Mouse (Mus musculus) embryonic facial prominence, embryonic 11.5 days (tissue): Measurements from ENCODE around the gene Oaz2. TPM values are rescaled to one million over a fixed set of nuclear protein-coding genes. Genes with fewer than 3 reads are reported as not detected.
"Not testable (repeated sequence)": the region's sequence is repeated elsewhere in the genome, so short reads cannot be mapped to it uniquely, and the experiment has no call there.

Source experiments
- ATAC-seq: fragments of 200-750 bp; cut with Nextera tagmentation; replicated peaks from 2 replicates; pipeline ENCODE4 v1.8.0; 2017; ENCODE audit warnings: low read depth; ENCODE audit not compliant: insufficient number of reproducible peaks, low FRiP score, low TSS enrichment
- DNase-seq: peaks from one replicate; pipeline ENCODE4 v3.0.0-alpha.2; 2015; ENCODE audit warnings: low spot score
- H3K27ac ChIP-seq: fragments of 300-500 bp; sonication (generic); replicated peaks from 2 replicates; pipeline ENCODE4 v1.5.1; 2014; ENCODE audit warnings: mild to moderate bottlenecking, low read depth, low read length, control low read depth
- H3K27me3 ChIP-seq: fragments of 300-500 bp; sonication (generic); 2 replicates; pipeline ENCODE4 v1.6.1; 2014; ENCODE audit warnings: mild to moderate bottlenecking, low read length, moderate library complexity, mixed read lengths; ENCODE audit not compliant: control insufficient read depth, insufficient read depth
- H3K36me3 ChIP-seq: fragments of 300-500 bp; sonication (generic); replicated peaks from 2 replicates; pipeline ENCODE4 v1.6.1; 2014; ENCODE audit warnings: low read depth, mild to moderate bottlenecking, low read length, moderate library complexity, mixed read lengths; ENCODE audit not compliant: control insufficient read depth, insufficient read depth
- H3K4me1 ChIP-seq: fragments of 300-500 bp; sonication (generic); 2 replicates; pipeline ENCODE4 v1.6.1; 2014; ENCODE audit warnings: low read length, mixed read lengths; ENCODE audit not compliant: control insufficient read depth, insufficient read depth
- H3K4me2 ChIP-seq: fragments of 300-500 bp; sonication (generic); 2 replicates; pipeline ENCODE4 v1.6.1; 2014; ENCODE audit warnings: low read depth, mild to moderate bottlenecking, control low read depth, low read length, moderate library complexity
- H3K4me3 ChIP-seq: fragments of 300-500 bp; sonication (generic); 2 replicates; pipeline ENCODE4 v1.5.1; 2014; ENCODE audit warnings: low read depth, low read length, control low read depth
- H3K9ac ChIP-seq: fragments of 300-500 bp; sonication (generic); replicated peaks from 2 replicates; pipeline ENCODE4 v1.6.1; 2014; ENCODE audit warnings: mild to moderate bottlenecking, control low read depth, low read length
- H3K9me3 ChIP-seq: fragments of 300-500 bp; sonication (generic); replicated peaks from 2 replicates; pipeline ENCODE4 v1.6.1; 2016; ENCODE audit warnings: mild to moderate bottlenecking, low read length, inconsistent platforms, mixed read lengths; ENCODE audit not compliant: control insufficient read depth
- WGBS: fragments of 180-500 bp; shearing (Covaris S2); extraction: QIAGEN DNeasy Blood & Tissue Kit; methylation state at CpG from one replicate; pipeline ENCODE4 v1.1.7; 2014; 5-methylcytosine and 5-hydroxymethylcytosine counted together
- polyA plus RNA-seq: library from polyadenylated mRNA; unstranded; fragments of >200 nt; fragmentation: Nextera tagmentation; extraction: Ambion mirVana; gene quantifications from 2 replicates; pipeline ENCODE4 v1.2.1, GENCODE M21; 2014

Gene Oaz2
- polyA plus RNA-seq, 1 experiment from 2014 or later, result 213 TPM

DNA sequence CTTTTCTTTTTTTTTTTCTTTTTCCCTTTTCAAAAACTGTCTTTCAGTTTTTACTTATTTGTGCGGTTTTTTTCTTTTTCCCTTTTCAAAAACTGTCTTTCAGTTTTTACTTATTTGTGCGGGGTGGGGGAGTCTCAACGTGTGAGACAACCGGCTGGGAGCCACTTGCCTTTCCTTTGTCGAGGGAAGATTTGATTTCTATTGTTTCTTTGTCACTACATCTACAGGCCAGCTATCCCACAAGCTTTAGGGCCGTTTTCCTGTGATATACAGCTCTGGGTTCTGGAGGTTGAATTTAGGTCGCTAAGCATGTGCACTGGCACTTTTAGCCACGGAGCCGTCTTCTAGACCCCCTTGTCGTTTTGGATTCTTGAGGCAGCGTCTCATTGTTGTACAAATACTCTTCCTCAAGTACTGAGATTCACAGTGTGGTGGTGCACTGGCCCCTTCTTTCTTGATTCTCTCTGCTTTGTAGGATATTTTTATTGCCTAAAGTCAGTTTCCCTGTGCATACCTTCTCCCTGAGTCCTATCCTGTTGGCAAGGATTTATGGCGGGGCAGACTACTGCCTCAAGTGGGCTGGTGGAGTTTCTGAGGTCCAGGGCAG is 26.3 kb upstream of the Oaz2 start:
- no peak overlapping the region for H3K9ac ChIP-seq
- DNase-seq, result peak; percentile 7
- H3K27ac ChIP-seq, result no peak overlapping the region
- ATAC-seq, result no peak
- WGBS, result 12% methylated on average over 12 of the region's 12 CpGs
- no peaks in the 10 kb centered on the region for H3K4me1 ChIP-seq
- H3K4me2 ChIP-seq, result no peak overlapping the region
- no peaks in the 10 kb centered on the region for H3K27me3 ChIP-seq
- no peak overlapping the region for H3K4me3 ChIP-seq
- no peaks in the 10 kb centered on the region for H3K36me3 ChIP-seq
- H3K9me3 ChIP-seq, result no peaks in the 10 kb centered on the region

DNA sequence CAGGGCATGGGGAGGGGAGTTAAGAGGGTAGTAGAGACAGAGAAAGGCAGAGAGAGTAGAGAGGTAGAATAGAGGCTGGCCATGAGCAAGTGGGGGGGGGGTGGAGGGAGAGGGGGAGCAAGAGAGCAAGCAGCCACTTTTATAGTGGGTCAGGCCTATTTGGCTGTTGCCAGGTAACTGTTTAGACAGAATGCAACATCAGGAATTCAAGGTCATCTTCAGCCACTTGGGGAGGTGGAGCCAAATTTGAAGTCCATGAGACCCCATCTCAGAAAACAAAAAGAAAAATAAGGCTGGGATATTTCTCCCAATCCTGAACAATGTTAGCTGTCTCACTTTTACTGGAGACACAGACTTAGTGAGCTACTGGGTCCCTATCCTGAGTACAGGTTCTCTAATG is 25.3 kb upstream of the Oaz2 start:
- no peaks in the 10 kb centered on the region for H3K27me3 ChIP-seq
- no peaks in the 10 kb centered on the region for H3K4me1 ChIP-seq
- H3K9me3 ChIP-seq, result no peaks in the 10 kb centered on the region
- no peak overlapping the region for H3K9ac ChIP-seq
- DNase-seq (no peak), ATAC-seq (no peak)
- no peaks in the 10 kb centered on the region for H3K36me3 ChIP-seq
- H3K4me3 ChIP-seq, result no peak overlapping the region
- H3K27ac ChIP-seq, result no peak overlapping the region
- no peak overlapping the region for H3K4me2 ChIP-seq

DNA sequence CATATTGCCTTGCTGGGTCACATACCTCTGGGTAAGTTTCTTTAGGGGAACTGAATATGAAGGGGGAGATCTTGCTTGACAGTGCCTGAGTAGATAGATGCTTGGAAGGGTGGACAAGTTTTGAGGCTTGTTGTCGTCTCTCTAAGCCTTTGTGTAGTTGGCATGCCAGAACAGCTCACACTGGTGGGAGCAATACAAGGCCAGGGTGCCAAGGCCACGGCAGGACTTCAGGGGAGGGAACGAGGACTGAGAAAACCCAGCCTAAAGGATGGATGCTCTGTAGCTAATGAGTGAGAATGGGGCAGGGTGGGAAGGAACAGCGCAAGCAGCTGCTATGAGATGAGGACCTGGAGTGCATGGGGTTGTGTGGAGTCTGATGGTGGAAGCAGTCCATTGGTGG is 22.8 kb upstream of the Oaz2 start:
- 83% methylated on average over 4 of the region's 4 CpGs for WGBS
- ATAC-seq (no peak), DNase-seq (no peak)
- Histone ChIP-seq H3K4me3 (no peak overlapping the region), H3K27ac (no peak overlapping the region), H3K9ac (no peak overlapping the region), H3K4me2 (no peak overlapping the region), H3K9me3 (no peaks in the 10 kb centered on the region), H3K36me3 (no peaks in the 10 kb centered on the region), H3K27me3 (no peaks in the 10 kb centered on the region), H3K4me1 (no peaks in the 10 kb centered on the region)

DNA sequence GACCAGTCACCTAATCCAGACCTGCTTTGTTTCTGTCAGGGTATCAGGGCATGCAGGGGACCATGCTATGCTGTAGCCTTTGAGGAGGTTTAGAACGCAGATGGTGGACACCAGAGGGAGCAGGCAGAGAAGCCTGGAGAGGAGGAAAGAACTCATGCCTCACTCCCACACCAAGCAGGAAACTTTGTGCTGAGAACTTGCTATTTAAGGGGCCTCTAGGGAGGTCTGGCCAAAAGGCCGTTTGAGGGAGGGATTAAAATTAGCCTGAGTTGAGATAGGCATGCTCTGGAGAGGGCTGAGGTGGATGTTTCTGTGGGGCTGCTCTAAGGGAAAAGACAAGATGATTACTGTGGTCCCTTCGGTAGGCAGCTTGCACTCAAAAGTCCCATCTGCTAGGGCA is 21.8 kb upstream of the Oaz2 start:
- 57% methylated on average over 3 of the region's 3 CpGs for WGBS
- no peak for ATAC-seq

DNA sequence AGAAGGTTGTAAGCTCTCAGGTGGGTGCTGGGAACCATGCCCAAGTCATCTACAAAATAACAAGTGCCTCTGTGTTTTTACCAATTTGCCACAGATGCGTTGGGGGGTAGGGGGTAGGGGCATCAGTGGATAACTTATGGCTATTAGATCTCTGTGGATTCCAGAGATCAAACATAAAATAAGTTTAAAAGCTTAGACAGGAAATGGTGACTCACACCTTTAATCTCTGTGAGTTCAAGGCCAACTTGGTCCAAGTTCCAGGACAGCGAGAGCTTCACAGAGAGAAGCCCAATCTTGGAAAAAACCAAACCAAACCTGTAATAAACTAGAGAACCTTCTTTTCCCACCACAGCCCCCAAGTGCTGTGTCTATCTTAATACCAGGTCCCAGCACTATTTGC is 21.0 kb upstream of the Oaz2 start:
- H3K4me1 ChIP-seq, result no peaks in the 10 kb centered on the region
- H3K9ac ChIP-seq, result no peak overlapping the region
- no peaks in the 10 kb centered on the region for H3K36me3 ChIP-seq
- DNase-seq (no peak), ATAC-seq (no peak)
- no peak overlapping the region for H3K4me2 ChIP-seq
- H3K9me3 ChIP-seq, result no peaks in the 10 kb centered on the region
- H3K27me3 ChIP-seq, result no peaks in the 10 kb centered on the region
- no peak overlapping the region for H3K4me3 ChIP-seq
- WGBS, result 85% methylated on average over 2 of the region's 2 CpGs
- H3K27ac ChIP-seq, result no peak overlapping the region

More for the DNA sequence above, 21.8 kb upstream of the Oaz2 start:
- Histone ChIP-seq H3K4me3 (no peak overlapping the region), H3K27me3 (no peaks in the 10 kb centered on the region), H3K36me3 (no peaks in the 10 kb centered on the region), H3K4me2 (no peak overlapping the region), H3K9me3 (no peaks in the 10 kb centered on the region), H3K4me1 (no peaks in the 10 kb centered on the region), H3K27ac (no peak overlapping the region), H3K9ac (no peak overlapping the region)
- DNase-seq, result no peak

DNA sequence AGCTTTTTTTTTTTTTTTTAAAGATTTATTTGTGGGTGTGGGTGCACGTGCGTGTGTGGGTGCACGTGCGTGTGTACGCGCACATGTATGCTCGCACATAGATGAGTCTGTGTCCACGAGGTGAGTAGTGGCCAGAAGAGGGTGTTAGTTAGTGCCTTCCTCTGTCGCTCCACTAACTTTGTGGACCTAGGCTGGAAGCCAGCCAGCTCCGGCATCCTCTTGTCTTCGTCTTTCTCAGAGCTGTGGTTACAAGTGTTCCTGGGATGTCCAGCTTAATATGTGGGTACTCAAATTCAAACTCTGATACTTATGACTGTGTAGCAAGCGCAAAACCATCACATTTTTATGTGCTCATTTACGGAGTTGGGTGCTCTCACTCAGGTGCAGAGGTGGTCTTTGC is 19.1 kb upstream of the Oaz2 start:
- H3K9ac ChIP-seq, result no peak overlapping the region
- no peak overlapping the region for H3K27ac ChIP-seq
- 93% methylated on average over 13 of the region's 13 CpGs for WGBS
- H3K27me3 ChIP-seq, result no peaks in the 10 kb centered on the region
- DNase-seq, result no peak
- no peak overlapping the region for H3K4me3 ChIP-seq
- H3K4me2 ChIP-seq, result no peak overlapping the region
- ATAC-seq, result no peak
- H3K9me3 ChIP-seq, result no peaks in the 10 kb centered on the region
- H3K36me3 ChIP-seq, result no peaks in the 10 kb centered on the region
- no peaks in the 10 kb centered on the region for H3K4me1 ChIP-seq

DNA sequence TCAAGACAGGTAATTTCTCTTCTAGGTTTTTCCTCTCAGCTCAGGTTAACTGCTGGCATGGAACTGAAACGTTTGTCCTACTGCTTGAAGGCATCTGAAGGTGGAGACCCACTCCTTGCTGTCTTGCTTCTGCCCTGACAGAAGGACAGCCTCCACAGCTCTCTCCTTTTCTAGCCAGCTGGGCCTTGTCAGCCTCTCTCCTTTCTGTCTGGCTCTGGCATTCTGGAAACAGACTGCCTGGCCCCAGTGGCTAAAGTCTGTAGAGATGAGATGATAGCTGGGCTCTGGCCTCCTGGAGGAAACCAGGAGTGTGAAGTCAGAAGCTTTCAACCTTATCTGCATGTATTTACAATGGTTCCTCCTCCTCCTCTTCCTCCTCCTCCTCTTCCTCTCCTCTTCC is 17.8 kb upstream of the Oaz2 start:
- ATAC-seq (no peak), DNase-seq (no peak)
- H3K4me3 ChIP-seq, result no peak overlapping the region
- H3K4me1 ChIP-seq, result no peaks in the 10 kb centered on the region
- H3K4me2 ChIP-seq, result no peak overlapping the region
- no peak overlapping the region for H3K27ac ChIP-seq
- no peaks in the 10 kb centered on the region for H3K36me3 ChIP-seq
- H3K9me3 ChIP-seq, result no peaks in the 10 kb centered on the region
- 64% methylated on average over 1 of the region's 1 CpGs for WGBS
- H3K27me3 ChIP-seq, result no peaks in the 10 kb centered on the region
- H3K9ac ChIP-seq, result no peak overlapping the region

DNA sequence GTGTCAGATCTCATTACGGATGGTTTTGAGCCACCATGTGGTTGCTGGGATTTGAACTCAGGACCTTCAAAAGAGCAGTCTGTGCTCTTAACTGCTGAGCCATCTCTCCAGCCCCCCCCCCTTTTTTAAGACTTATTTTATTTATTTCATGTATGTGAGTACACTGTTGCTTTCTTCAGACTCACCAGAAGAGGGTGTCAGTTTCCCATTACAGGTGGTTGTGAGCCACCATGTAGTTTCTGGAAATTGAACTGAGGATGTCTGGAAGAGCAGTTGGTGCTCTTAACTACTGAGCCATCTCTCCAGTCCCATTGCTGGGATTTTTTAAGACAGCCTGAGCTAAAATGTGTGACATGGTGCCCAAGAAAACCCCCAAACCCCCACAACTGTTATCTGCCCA is 15.8 kb upstream of the Oaz2 start:
- not testable (repeated sequence) for H3K4me1 ChIP-seq, ATAC-seq, H3K9ac ChIP-seq, H3K4me3 ChIP-seq, H3K36me3 ChIP-seq, H3K9me3 ChIP-seq, H3K27me3 ChIP-seq, H3K4me2 ChIP-seq, H3K27ac ChIP-seq
- DNase-seq, result peak; percentile 6
- 96% methylated on average over 1 of the region's 1 CpGs for WGBS
